Mouse (Mus musculus): ENCODE results near the gene Rasl12.

Rasl12 gene

DNA sequence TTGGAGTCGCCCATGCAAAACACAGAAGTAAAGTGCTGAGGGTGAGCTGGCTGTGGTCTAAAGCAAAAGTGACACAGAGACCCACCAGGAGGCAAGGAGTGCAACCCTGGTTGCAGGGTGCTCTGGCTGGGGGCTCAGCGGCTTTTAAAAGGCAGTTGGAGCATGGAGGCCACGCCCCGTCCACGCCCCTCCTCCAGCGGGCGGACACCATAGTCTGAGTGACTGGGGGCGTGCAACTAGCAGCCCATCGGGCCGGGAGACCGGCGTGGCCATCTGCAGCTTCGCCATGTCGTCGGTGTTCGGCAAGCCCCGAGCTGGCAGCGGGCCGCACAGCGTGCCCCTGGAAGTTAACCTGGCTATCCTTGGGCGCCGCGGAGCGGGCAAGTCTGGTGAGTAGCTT, at the start of gene Rasl12:
Gene Rasl12 (plus strand): TSS at position 228 of the 400 bp plus-strand sequence.
- DNase-seq (ENCODE audit: low spot score in 2 of 2) = peak in 1 of 2 experiments; percentile 25

DNA sequence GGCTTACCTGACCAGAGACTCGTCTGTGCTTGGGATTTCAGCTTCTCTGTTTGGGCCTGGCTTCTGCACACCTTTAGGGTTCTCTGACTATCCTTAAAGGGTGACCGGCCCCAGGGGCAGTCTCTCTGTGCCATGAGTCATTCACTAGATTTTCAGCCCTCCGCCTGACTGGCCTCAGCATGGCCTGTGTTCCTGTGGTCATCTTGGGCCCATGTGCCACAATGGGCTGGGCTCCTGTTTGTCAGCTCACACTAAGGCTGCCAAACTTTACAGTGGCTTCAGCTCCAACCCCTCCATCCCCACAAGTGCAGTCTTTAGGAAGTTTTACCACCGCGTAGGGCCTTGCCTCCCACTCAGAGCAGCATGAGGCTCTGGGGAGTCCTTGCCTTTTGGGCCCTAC, 45.1 kb upstream of the Rasl12 start:
- DNase-seq (ENCODE audit: low spot score in 2 of 2) = no peak

DNA sequence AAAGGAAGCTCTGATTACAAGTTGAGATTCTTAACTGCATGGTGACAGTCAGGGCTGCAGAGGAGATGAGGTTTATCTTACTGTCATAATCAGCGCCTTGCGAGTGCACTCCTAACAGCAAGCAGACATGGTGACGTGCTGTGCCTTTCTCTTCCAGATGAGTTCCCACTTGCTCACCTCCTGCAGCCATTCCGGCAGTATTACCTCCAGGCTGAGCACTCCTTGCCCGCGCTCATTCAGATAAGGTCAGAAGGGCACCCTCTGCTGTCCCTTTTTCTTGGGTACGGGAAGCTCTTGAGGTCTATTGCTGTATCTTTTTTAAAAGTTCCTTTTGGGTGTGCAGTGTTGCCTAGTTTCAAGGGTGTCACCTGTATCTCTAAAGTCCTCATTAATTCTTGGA, 41.7 kb upstream of the Rasl12 start:
- DNase-seq (ENCODE audit: low spot score in 2 of 2) = no peak

- DNase-seq (ENCODE audit: low spot score in 2 of 2) = no peak
Measured at GRCm38 (mm10) chr9:65356971-65357370, 41.3 kb upstream of the Rasl12 start.

- DNase-seq (ENCODE audit: low spot score in 2 of 2) = no peak
Measured at GRCm38 (mm10) chr9:65358956-65359480, 39.3 kb upstream of the Rasl12 start.

- no peak for DNase-seq (ENCODE audit: low spot score in 2 of 2)
Measured at GRCm38 (mm10) chr9:65360641-65361448, 37.5 kb upstream of the Rasl12 start, which contains the start of gene Ubap1l. Ubap1l (plus strand) TSS chr9:65361041.

- no peak for DNase-seq (ENCODE audit: low spot score in 2 of 2)
Measured at GRCm38 (mm10) chr9:65363684-65364083, 34.6 kb upstream of the Rasl12 start.

GRCm38 (mm10) chr9:65365721-65366120, 32.6 kb upstream of the Rasl12 start:
- no peak for DNase-seq (ENCODE audit: low spot score in 2 of 2)

- no peak for DNase-seq (ENCODE audit: low spot score in 2 of 2)
Measured at GRCm38 (mm10) chr9:65371756-65372155, 26.6 kb upstream of the Rasl12 start.

DNA sequence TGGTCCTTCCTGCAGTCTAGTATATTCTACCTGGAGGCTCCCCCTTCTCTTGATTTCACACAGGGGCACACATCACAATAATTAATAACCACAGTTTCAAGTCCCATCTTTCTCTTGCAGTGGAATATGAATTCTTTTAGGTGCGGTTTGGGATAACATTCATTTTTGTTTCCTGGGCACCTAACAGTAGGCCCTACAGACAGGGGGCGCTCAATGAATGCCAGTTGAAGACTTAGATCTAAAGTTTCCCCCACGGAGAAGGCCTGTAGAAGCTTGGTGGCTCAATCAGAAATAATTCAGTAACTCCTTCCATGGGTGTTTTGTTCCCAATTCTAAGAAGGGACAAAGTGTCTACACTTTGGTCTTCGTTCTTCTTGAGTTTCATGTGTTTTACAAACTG, 25.9 kb upstream of the Rasl12 start:
- DNase-seq (ENCODE audit: low spot score in 2 of 2) = no peak

DNA sequence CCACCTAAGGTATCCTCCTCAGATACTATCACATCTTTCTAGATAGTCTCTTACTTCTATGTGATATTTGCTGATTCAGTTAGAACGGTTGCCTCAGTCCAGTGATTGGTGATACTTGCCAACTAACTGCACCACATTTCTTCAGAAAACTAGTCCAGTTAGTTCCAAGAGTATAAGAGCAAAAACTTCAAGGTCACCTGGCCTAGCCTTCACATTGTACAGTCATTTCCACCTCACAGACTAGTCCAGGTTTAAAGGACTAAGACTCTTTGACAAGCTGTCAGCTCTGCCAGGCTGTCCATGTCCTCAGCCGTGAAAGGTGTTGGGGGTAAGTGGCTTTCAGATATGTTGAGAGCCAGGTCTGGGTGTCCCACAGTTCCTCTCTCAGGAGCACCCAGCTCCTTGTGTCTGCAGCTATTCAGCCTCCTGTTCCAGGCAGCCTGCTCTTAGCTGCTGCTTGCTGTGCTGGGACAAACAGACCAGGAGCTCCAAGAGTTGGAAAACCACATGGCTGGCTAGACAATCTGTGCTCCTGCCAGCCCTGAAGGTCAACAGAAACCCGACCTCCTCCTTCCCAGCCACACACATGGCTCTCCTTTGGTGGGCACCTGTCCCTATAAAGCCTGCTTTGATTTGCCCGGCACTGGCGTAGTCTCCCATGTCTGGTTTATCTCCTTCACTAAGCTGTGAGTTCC, 23.7 kb upstream of the Rasl12 start:
- no peak for DNase-seq (ENCODE audit: low spot score in 2 of 2)

- DNase-seq (ENCODE audit: low spot score in 2 of 2) = peak in 1 of 2 experiments; percentile 54
Measured at GRCm38 (mm10) chr9:65375163-65375934, 23.0 kb upstream of the Rasl12 start.

GRCm38 (mm10) chr9:65381017-65381590, 17.2 kb upstream of the Rasl12 start:
- no peak for DNase-seq (ENCODE audit: low spot score in 2 of 2)

- DNase-seq (ENCODE audit: low spot score in 2 of 2) = no peak
Measured at GRCm38 (mm10) chr9:65382031-65382750, 16.1 kb upstream of the Rasl12 start.

- no peak for DNase-seq (ENCODE audit: low spot score in 2 of 2)
Measured at GRCm38 (mm10) chr9:65382751-65383097, 15.6 kb upstream of the Rasl12 start.

DNA sequence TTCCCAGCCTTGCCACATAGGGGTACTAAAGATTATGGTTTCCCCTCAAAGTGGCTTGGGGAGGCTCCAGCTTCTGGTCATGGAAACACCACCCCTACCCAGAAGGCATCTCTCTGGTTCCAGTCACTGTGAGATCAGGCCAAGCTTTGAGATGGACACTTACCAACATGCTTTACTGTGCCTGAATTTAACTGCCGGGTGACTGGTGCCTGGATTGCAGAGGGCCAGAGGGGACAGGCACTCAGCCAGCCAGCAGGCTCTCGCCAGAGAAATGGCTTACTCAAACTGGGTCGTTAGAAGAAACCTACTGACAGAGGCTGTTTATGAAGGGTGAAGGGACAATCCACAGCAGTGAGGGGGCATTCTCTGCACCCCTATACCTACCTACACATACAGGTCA, 14.0 kb upstream of the Rasl12 start:
- DNase-seq (ENCODE audit: low spot score in 2 of 2) = no peak

DNA sequence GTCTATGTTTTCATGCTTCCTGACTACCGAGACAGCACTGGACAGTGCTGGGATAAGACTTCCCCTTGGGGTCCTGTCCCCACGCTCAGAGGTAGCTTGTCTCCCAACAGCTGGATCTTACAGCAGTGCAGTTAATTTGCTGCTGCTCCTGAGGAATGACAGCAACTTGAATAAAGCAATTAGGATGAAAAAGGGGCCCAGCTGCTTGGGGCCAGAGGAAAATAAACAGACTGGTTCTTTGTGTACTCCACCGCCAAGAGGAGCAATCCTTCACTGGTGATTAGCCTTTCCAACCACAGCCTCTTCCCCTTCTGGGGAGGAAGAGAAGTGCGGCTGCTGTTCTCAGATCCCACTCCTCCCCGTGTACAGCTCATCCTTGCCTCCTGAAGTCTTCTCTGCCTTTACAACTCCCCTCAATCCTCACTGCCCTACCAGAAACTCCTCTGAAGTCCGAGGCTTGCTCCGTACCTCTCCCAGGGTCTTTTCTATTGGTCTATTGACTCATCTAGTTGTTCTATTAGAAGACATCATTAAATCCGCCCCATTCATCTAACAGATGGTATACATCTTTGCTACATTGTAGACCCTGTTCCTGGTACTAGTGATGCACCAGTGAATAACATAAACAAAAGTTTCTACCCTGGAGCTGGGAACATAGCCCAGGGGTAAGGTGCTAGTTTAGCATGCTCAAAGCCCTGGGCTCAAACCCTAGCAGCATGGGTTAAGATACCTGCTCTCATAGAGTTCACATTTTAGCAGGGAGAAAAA, 11.7 kb upstream of the Rasl12 start:
- DNase-seq (ENCODE audit: low spot score in 2 of 2) = no peak

DNA sequence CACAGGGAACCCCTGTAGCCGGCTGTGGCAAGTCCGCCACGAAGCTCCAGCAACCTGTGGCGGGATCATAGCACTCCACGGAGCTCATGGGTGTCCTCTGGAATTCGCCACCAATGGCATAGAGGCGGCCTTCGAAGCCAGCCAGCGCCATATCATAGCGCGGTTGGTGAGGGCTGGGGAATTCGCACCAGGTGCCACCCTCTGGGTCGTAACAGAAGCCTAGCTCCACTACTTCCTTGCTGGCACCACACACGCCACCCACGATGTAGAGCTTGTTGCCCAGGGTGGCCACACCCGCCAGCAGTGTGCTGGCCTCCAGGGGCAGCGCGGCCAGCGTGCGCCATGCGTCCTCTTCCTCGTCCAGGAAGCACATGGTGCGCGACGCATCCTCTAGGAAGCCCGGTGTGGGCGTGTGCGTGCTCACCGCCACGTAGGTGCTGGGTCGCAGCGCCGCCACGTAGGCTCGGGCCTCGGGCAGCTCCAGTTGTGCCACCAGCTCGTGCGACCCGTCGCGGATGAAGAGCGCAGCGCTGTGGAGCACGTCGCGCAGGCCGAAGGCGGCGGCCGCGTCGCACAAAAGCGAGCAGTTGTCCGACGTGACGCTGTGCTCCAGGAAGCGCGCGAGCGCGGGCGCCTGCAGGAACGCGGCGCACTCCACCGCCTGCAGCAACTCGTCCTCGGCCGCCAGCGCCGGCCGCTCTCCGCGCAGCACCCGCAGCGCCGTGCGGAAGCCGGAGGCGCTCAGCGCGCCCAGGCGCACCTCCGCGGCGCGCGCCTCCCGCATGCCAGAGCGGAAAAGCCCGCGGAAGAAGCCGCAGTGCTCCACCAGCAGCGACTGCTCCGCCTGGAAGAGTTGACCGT, 7.3 kb upstream of the Rasl12 start:
- DNase-seq (ENCODE audit: low spot score in 2 of 2) = no peak

- no peak for DNase-seq (ENCODE audit: low spot score in 2 of 2)
Measured at GRCm38 (mm10) chr9:65391613-65391964, 6.7 kb upstream of the Rasl12 start, which contains the start of gene Kbtbd13. Kbtbd13 (minus strand) TSS chr9:65391652.
